Mouse (Mus musculus): ENCODE data around the gene Dpep3. TPM values are rescaled to one million over a fixed set of nuclear protein-coding genes. Genes with fewer than 3 reads are reported as not detected.
A peak's percentile ranks its signal among the peaks of the same experiment; 100 is the strongest.
"Not testable (repeated sequence)": the region's sequence is repeated elsewhere in the genome, so short reads cannot be mapped to it uniquely, and the experiment has no call there.

Dpep3 gene
- polyA plus RNA-seq (2016; fragmentation: Nextera tagmentation; extraction: Ambion mirVana) = not detected in 2 replicates

GRCm38 (mm10) chr8:105979325-105979724, at the start of gene Dpep3:
Gene Dpep3 (minus strand): TSS chr8:105979429.
- ATAC-seq = no peak
- H3K4me1 ChIP-seq = peaks cover 16% of the 10 kb centered on the region; the same call in 1 of the 2 replicates
- no peaks in the 10 kb centered on the region for H3K27me3 ChIP-seq (replicated peaks)
- no peaks in the 10 kb centered on the region for H3K9me3 ChIP-seq (replicated peaks)
- no peak within 1 kb of the TSS for H3K4me3 ChIP-seq
- no peak within 1 kb of the TSS for H3K9ac ChIP-seq
- WGBS (ENCODE audit: insufficient replicate concordance) = 86% methylated on average over 15 of the region's 15 CpGs
- H3K27ac ChIP-seq = no peak within 1 kb of the TSS
- no peaks in the 10 kb centered on the region for H3K36me3 ChIP-seq
- no peak within 1 kb of the TSS for H3K4me2 ChIP-seq

- H3K4me2 ChIP-seq = no peak overlapping the region
- no peaks in the 10 kb centered on the region for H3K27me3 ChIP-seq (replicated peaks)
- peaks cover 68% of the 10 kb centered on the region for H3K36me3 ChIP-seq
- ATAC-seq = peak; percentile 33; the same call in 1 of the 2 replicates
- H3K9ac ChIP-seq = no peak overlapping the region
- peaks cover 11% of the 10 kb centered on the region for H3K4me1 ChIP-seq
- H3K9me3 ChIP-seq (replicated peaks) = no peaks in the 10 kb centered on the region
- H3K4me3 ChIP-seq = no peak overlapping the region
- H3K27ac ChIP-seq = no peak overlapping the region
These were observed 43.3 kb upstream of the Dpep3 start for GRCm38 (mm10) chr8:106022483-106022882.

GRCm38 (mm10) chr8:106018039-106018438, 38.8 kb upstream of the Dpep3 start:
- 55% methylated on average over 3 of the region's 3 CpGs for WGBS (ENCODE audit: insufficient replicate concordance)
- Histone ChIP-seq H3K4me1 (peaks cover 38% of the 10 kb centered on the region), H3K9me3 (replicated peaks) (no peaks in the 10 kb centered on the region), H3K4me2 (no peak overlapping the region), H3K36me3 (peaks cover 48% of the 10 kb centered on the region), H3K27me3 (replicated peaks) (no peaks in the 10 kb centered on the region), H3K4me3 (no peak overlapping the region), H3K27ac (peak overlapping the region; percentile 6; the same call in 1 of the 2 replicates), H3K9ac (no peak overlapping the region)
- ATAC-seq = peak; percentile 58

- H3K36me3 ChIP-seq = peaks cover 48% of the 10 kb centered on the region
- H3K9ac ChIP-seq = 0 out of 2 replicates have a peak overlapping the region, but pooled peaks have one; percentile 10
- H3K4me2 ChIP-seq = no peak overlapping the region
- no peaks in the 10 kb centered on the region for H3K9me3 ChIP-seq (replicated peaks)
- 0 out of 2 replicates have a peak overlapping the region, but pooled peaks have one; percentile 25 for H3K27ac ChIP-seq
- H3K4me3 ChIP-seq = no peak overlapping the region
- H3K27me3 ChIP-seq (replicated peaks) = no peaks in the 10 kb centered on the region
- ATAC-seq = no peak
- WGBS (ENCODE audit: insufficient replicate concordance) = 54% methylated on average over 7 of the region's 7 CpGs
- peaks cover 45% of the 10 kb centered on the region for H3K4me1 ChIP-seq
These were observed 37.9 kb upstream of the Dpep3 start for GRCm38 (mm10) chr8:106017130-106017529.

- Histone ChIP-seq H3K4me1 (peaks cover 50% of the 10 kb centered on the region), H3K9ac (no peak overlapping the region), H3K4me3 (no peak overlapping the region), H3K4me2 (no peak overlapping the region), H3K27me3 (replicated peaks) (no peaks in the 10 kb centered on the region), H3K27ac (0 out of 2 replicates have a peak overlapping the region, but pooled peaks have one; percentile 37), H3K9me3 (replicated peaks) (no peaks in the 10 kb centered on the region), H3K36me3 (peaks cover 41% of the 10 kb centered on the region)
- 47% methylated on average over 6 of the region's 6 CpGs for WGBS (ENCODE audit: insufficient replicate concordance)
- ATAC-seq = 0 out of 2 replicates have a peak, but pooled peaks have one; percentile 29
These were observed 37.1 kb upstream of the Dpep3 start for GRCm38 (mm10) chr8:106016284-106016683.

- Histone ChIP-seq H3K27ac (peak overlapping the region; percentile 86), H3K4me2 (peak overlapping the region; percentile 99), H3K36me3 (peaks cover 20% of the 10 kb centered on the region), H3K9ac (peak overlapping the region; percentile 89; the same call in 1 of the 2 replicates), H3K4me1 (peaks cover 60% of the 10 kb centered on the region), H3K4me3 (peak overlapping the region; percentile 91)
- not testable (repeated sequence) for H3K9me3 ChIP-seq (replicated peaks); H3K27me3 ChIP-seq (replicated peaks); ATAC-seq
- 46% methylated on average over 8 of the region's 8 CpGs for WGBS (ENCODE audit: insufficient replicate concordance)
These were observed 33.0 kb upstream of the Dpep3 start for GRCm38 (mm10) chr8:106012203-106012602.

GRCm38 (mm10) chr8:106011643-106011986, 32.4 kb upstream of the Dpep3 start, which contains the start of gene Ddx28:
Gene Ddx28 (minus strand): TSS chr8:106011882.
- ATAC-seq = peak; percentile 44
- Histone ChIP-seq H3K27ac (peak within 1 kb of the TSS; percentile 86), H3K9ac (peak within 1 kb of the TSS; percentile 89), H3K4me3 (peak within 1 kb of the TSS; percentile 91), H3K4me1 (peaks cover 55% of the 10 kb centered on the region), H3K27me3 (replicated peaks) (no peaks in the 10 kb centered on the region), H3K36me3 (peaks cover 18% of the 10 kb centered on the region), H3K9me3 (replicated peaks) (no peaks in the 10 kb centered on the region), H3K4me2 (peak within 1 kb of the TSS; percentile 99)
- under 1% methylated on average over 6 of the region's 6 CpGs for WGBS (ENCODE audit: insufficient replicate concordance)

GRCm38 (mm10) chr8:106010748-106011642, 31.8 kb upstream of the Dpep3 start:
- H3K27me3 ChIP-seq (replicated peaks) = no peaks in the 10 kb centered on the region
- peaks cover 48% of the 10 kb centered on the region for H3K4me1 ChIP-seq
- under 1% methylated on average over 74 of the region's 74 CpGs for WGBS (ENCODE audit: insufficient replicate concordance)
- H3K27ac ChIP-seq = peak overlapping the region; percentile 86
- H3K9ac ChIP-seq = peak overlapping the region; percentile 89
- peak overlapping the region; percentile 91 for H3K4me3 ChIP-seq
- ATAC-seq = peak; percentile 85
- no peaks in the 10 kb centered on the region for H3K9me3 ChIP-seq (replicated peaks)
- H3K36me3 ChIP-seq = peaks cover 13% of the 10 kb centered on the region
- peak overlapping the region; percentile 99 for H3K4me2 ChIP-seq

- 57% methylated on average over 3 of the region's 3 CpGs for WGBS (ENCODE audit: insufficient replicate concordance)
These were observed 28.7 kb upstream of the Dpep3 start for GRCm38 (mm10) chr8:106007891-106008290.

GRCm38 (mm10) chr8:106007135-106007534, 27.9 kb upstream of the Dpep3 start:
- Histone ChIP-seq H3K4me1 (peaks cover 29% of the 10 kb centered on the region), H3K4me3 (no peak overlapping the region), H3K27me3 (replicated peaks) (no peaks in the 10 kb centered on the region), H3K9me3 (replicated peaks) (no peaks in the 10 kb centered on the region), H3K9ac (no peak overlapping the region), H3K36me3 (peaks cover 7% of the 10 kb centered on the region), H3K27ac (no peak overlapping the region), H3K4me2 (no peak overlapping the region)
- no peak for ATAC-seq
- WGBS (ENCODE audit: insufficient replicate concordance) = 53% methylated on average over 3 of the region's 3 CpGs

More at GRCm38 (mm10) chr8:106007891-106008290, 28.7 kb upstream of the Dpep3 start:
- H3K36me3 ChIP-seq; H3K27me3 ChIP-seq (replicated peaks); ATAC-seq; H3K27ac ChIP-seq; H3K9me3 ChIP-seq (replicated peaks); H3K4me3 ChIP-seq; H3K4me2 ChIP-seq; H3K9ac ChIP-seq: not testable (repeated sequence)
- H3K4me1 ChIP-seq = peaks cover 35% of the 10 kb centered on the region

- peaks cover 7% of the 10 kb centered on the region for H3K36me3 ChIP-seq
- WGBS (ENCODE audit: insufficient replicate concordance) = 79% methylated on average over 4 of the region's 4 CpGs
- no peaks in the 10 kb centered on the region for H3K9me3 ChIP-seq (replicated peaks)
- H3K27me3 ChIP-seq (replicated peaks) = no peaks in the 10 kb centered on the region
- H3K9ac ChIP-seq = no peak overlapping the region
- no peak overlapping the region for H3K4me3 ChIP-seq
- H3K4me2 ChIP-seq = no peak overlapping the region
- peaks cover 24% of the 10 kb centered on the region for H3K4me1 ChIP-seq
- H3K27ac ChIP-seq = no peak overlapping the region
- ATAC-seq = no peak
These were observed 27.2 kb upstream of the Dpep3 start for GRCm38 (mm10) chr8:106006413-106006812.

GRCm38 (mm10) chr8:106005875-106006274, 26.6 kb upstream of the Dpep3 start, which contains the start of gene Dpep2nb:
Gene Dpep2nb (minus strand): TSS chr8:106005975.
- Histone ChIP-seq H3K9me3 (replicated peaks) (no peaks in the 10 kb centered on the region), H3K36me3 (peaks cover 7% of the 10 kb centered on the region), H3K27me3 (replicated peaks) (no peaks in the 10 kb centered on the region), H3K4me2 (no peak within 1 kb of the TSS), H3K9ac (no peak within 1 kb of the TSS), H3K27ac (no peak within 1 kb of the TSS), H3K4me3 (no peak within 1 kb of the TSS), H3K4me1 (peaks cover 24% of the 10 kb centered on the region)
- 77% methylated on average over 4 of the region's 4 CpGs for WGBS (ENCODE audit: insufficient replicate concordance)
- no peak for ATAC-seq

All from liver, embryonic 12.5 days (tissue).